Mouse (Mus musculus) right cerebral cortex, adult 2 months (tissue): ENCODE measurements around the gene Pnldc1.
A peak's percentile ranks its signal among the peaks of the same experiment; 100 is the strongest.
"Not testable (repeated sequence)": the region's sequence is repeated elsewhere in the genome, so short reads cannot be mapped to it uniquely, and the experiment has no call there.

Experiments
- DNase-seq, 2 experiments: peaks; one replicate each; pipeline ENCODE4 v3.0.0; 2021 to 2022; ENCODE audit warnings: low spot score in 2 of 2

Gene Pnldc1

GRCm38 (mm10) chr17:12909361-12910280 lies at the start of gene Pnldc1:
TSS of gene Pnldc1 (minus strand) at chr17:12910230.
- no peak for DNase-seq

DNA sequence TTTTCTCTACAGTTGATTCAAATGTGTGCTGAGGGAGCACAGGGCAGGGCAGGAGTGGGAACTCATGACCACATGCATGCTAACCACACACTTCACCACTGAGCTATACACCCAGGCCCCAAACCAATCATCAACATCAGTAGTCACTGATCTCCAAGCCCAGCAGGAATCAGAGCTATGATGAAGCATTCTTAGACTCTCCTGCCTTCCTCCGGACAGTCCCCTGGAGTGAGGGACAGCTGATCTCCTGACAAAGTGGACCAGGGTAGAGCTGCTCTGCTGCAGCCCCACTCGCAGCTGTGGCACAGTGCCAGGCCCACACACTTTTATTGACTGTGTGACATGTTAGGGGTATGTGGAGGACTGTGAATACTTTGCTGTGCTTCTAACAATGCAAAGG lies 49.3 kb upstream of the Pnldc1 start:
- DNase-seq, result not testable (repeated sequence)

GRCm38 (mm10) chr17:12956664-12957063 lies 46.6 kb upstream of the Pnldc1 start:
- DNase-seq, result no peak

- no peak for DNase-seq
Measured at GRCm38 (mm10) chr17:12949669-12950068, 39.6 kb upstream of the Pnldc1 start.

DNA sequence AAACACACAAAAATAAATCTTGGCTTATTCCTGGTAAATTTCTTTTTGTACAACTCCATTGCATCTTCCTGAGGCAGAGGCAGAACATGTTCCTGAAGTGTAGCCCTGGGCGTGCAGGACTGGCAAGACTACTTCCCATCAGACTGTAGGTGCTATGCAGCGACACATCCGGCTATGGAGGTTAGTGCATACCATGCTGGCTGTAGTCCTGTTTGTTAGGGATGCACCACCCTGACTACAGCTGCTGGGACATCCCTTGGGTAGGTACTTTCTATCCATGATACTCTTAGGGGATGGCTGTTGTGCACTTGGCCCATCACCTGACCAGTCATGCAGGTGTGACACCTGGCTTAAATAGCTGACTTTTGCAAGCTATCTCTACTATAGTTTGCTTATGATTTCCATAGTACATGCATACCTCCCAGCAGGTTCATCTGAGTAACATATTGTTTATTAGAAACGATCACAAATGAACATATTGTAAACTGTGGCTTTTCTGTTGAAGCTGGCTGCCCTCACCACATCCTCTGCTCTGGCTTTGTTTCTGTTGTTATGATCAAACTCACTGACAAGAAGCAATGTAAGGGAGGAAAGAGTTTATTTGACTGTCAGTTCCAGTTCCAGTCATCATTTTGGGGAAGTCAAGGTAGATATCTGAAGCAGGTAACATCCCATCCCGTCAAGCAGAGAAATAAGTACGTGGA lies 32.6 kb upstream of the Pnldc1 start:
- DNase-seq, result no peak

- DNase-seq, result no peak
Measured at GRCm38 (mm10) chr17:12941543-12942260, 31.7 kb upstream of the Pnldc1 start.

DNA sequence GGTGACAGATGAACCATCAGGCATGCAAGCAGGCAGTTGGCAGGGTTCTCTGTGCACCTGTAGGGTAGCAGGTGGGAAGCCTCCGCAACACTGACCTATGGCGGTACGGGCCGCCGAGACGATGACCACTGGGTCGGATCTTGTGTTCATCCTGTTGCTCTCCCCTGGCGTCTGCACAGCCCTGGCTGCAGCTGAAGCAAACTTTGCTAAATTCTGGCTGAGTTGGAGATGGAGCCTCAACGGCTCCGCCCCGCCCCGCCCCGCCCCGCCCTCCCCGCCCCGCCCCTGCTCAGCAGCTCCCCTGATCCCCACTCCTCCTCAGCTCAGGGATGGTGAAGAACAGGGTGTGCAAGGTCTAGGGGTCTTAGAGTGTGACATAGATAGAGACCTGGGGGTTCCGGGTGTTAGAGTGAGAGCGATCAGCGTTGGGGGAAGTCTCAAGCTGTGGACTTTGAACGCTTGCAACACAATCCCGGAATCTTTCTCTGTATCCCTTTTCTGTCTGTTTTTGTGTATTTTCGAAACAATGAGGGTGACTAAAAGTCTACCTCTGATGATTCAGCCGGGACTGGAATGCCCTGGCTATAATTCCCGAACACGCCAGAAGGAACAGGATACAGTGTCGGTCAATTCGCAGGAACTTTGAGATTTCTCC lies 30.2 kb upstream of the Pnldc1 start, which contains the start of gene Acat3:
Gene Acat3 (minus strand): TSS at position 450 of the 655 bp plus-strand sequence.
- no peak for DNase-seq

- not testable (repeated sequence) for DNase-seq
Measured at GRCm38 (mm10) chr17:12939377-12940148, 29.5 kb upstream of the Pnldc1 start.

- DNase-seq, result no peak
Measured at GRCm38 (mm10) chr17:12938077-12938476, 28.0 kb upstream of the Pnldc1 start.

DNA sequence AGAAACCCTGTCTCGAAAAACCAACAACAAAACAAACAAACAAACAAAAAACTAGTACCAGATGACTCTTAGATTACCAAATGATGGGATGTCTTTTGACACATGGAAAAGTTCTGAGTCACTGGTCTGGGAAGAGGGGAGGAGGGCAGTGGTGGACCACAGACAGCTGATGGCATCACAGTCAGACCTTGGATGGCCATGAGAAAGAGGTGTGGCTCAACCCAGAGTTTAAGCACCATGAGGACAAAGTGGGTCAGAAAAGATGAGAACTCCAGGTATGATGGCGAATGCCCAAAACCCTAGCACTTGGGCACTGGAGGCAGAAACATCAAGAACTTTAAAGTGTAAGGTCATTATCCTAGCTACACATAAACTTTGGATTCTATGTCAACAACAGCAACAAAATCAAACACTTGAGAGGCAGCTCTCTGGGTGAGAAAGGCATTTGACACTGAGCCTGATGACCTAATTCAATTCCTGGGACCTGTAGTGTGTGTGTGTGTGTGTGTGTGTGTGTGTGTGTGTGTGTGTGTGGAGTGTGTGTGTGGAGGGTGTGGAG lies 27.5 kb upstream of the Pnldc1 start:
- DNase-seq, result no peak

- DNase-seq, result no peak
Measured at GRCm38 (mm10) chr17:12935719-12936118, 25.7 kb upstream of the Pnldc1 start.

GRCm38 (mm10) chr17:12931576-12931975 lies 21.5 kb upstream of the Pnldc1 start:
- DNase-seq, result not testable (repeated sequence)

DNA sequence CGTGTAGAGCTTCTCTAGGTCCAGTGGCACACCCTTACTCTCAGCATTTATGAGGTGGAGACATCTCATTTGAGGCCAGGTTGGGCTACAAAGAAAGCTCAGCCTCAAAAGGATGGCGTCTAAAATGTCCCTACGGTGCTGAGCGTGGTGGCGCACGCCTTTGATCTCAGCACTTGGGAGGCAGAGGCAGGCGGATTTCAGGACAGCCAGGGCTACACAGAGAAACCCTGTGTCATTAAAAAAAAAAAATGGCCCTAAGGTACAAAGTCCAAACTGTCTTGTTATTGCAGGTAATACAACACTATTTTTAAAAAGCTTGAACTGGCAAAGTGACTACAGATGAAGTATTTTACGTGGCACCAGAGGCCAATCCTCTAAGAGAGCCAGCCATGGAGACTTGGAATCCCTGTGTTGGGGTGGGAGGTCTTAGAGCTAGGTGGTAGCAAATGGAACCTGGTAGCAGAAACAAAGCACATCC lies 15.7 kb upstream of the Pnldc1 start:
- no peak for DNase-seq

DNA sequence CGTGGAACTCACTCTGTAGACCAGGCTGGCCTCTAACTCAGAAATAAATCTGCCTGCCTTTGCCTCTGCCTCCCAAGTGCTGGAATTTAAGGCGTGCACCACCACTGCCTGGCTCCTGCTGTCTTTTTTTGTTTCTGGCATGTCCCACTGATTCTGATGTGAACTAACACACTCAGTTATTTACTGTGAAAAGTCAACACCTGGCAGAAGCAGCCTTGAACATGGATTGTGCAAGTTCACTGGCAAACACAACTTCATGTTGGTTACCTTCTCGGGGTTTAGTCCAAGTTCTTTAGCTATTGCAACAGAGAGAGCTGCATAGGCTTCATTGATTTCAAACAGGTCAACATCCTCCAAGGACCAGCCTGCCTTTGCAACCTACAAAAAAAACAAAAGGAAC lies 15.0 kb upstream of the Pnldc1 start:
- DNase-seq, result no peak

DNA sequence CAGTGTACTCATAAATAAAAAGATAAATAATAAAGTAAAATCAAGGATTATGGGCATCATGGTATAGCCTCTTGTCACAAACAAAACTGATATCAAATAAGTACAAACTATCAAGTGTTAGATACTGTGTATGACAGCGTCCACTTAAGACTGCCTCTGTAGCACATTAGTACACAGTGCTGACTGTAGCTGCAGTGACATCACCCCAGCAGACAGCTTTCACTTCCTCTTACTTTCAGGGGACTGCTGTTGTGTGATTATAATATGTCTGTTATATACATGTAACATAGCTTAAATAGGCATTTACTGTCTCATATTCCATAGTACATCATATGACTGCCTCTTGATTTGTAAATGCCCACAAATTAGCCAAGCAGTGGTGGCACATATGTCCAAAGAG lies 11.0 kb upstream of the Pnldc1 start:
- no peak for DNase-seq

GRCm38 (mm10) chr17:12916588-12917380 lies 6.8 kb upstream of the Pnldc1 start:
- peak in 1 of 2 experiments; percentile 60 for DNase-seq

DNA sequence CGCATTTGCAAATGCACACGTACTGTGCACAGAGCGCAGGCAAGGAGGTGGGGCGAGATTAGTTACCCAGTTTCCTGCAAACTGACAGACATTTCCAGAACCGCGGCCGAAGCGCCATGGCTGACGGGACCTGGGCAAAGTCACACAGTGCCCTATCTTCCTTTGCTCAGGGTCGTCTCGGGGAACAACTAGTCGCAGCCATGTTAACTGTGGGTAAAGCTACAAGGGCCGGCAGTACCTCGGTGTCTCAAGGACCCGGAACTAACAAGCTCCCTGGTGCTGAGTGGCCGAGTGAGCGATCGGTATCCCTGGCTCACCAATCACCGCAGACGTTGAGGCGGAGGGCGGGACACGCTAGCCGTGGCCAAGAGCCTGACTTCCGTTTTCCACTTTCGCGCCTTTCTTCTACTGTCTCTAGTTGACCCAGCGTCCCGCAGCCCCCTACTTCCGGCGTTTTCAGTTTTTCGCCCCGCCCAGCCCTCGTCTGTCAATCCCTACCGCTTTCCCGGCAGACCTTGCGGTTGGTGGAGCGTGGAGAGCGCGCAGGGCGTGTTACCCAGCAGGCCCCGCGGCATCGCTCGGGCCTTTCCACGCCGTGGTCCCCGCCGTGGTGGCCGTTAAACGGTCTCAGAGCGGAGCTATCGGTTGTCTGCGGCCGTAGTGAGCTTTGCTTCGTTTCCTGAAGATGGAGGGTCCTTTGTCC lies 6.0 kb upstream of the Pnldc1 start, which contains the start of gene Mrpl18:
Gene Mrpl18 (minus strand): TSS at position 465 of the 703 bp plus-strand sequence.
- DNase-seq, result peak; percentile 99

GRCm38 (mm10) chr17:12915488-12915880 lies 5.5 kb upstream of the Pnldc1 start, which contains the start of gene Tcp1:
TSS of gene Tcp1 (plus strand) at chr17:12915701.
- peak in 1 of 2 experiments; percentile 10 for DNase-seq

- DNase-seq, result no peak
Measured at GRCm38 (mm10) chr17:12910391-12910790, 361 bp upstream of the Pnldc1 start.
